Mouse (Mus musculus) kidney, postnatal 0 days (tissue): ENCODE data around the gene Aplnr. TPM values are rescaled to one million over a fixed set of nuclear protein-coding genes. Genes with fewer than 3 reads are reported as not detected.

Experiments used
- ATAC-seq: fragments of 200-750 bp; cut with Nextera tagmentation; replicated peaks from 2 replicates; pipeline ENCODE4 v1.8.0; 2017; ENCODE audit warnings: low read depth, moderate number of reproducible peaks, moderate TSS enrichment, moderate library complexity; ENCODE audit not compliant: low FRiP score
- DNase-seq: peaks from one replicate; pipeline ENCODE4 v3.0.0-alpha.2; 2016; ENCODE audit warnings: low spot score
- H3K27ac ChIP-seq: fragments of 300-500 bp; sonication (generic); 2 replicates; pipeline ENCODE4 v1.5.1; 2014; ENCODE audit warnings: mild to moderate bottlenecking
- H3K27me3 ChIP-seq: fragments of 300-500 bp; sonication (generic); 2 replicates; pipeline ENCODE4 v1.6.1; 2014; ENCODE audit warnings: low read length, mixed read lengths; ENCODE audit not compliant: insufficient read depth
- H3K36me3 ChIP-seq: fragments of 300-500 bp; sonication (generic); 2 replicates; pipeline ENCODE4 v1.6.1; 2014; ENCODE audit warnings: low read length, mixed read lengths; ENCODE audit not compliant: insufficient read depth
- H3K4me1 ChIP-seq: fragments of 300-500 bp; sonication (generic); replicated peaks from 2 replicates; pipeline ENCODE4 v1.6.1; 2014; ENCODE audit warnings: antibody characterized with exemption, low read length, mixed read lengths; ENCODE audit not compliant: insufficient read depth
- H3K4me2 ChIP-seq: fragments of 300-500 bp; sonication (generic); 2 replicates; pipeline ENCODE4 v1.6.1; 2014; ENCODE audit warnings: mild to moderate bottlenecking, low read length, moderate library complexity, mixed read lengths
- H3K4me3 ChIP-seq: fragments of 300-500 bp; sonication (generic); replicated peaks from 2 replicates; pipeline ENCODE4 v1.5.1; 2014; ENCODE audit warnings: low read depth, low read length
- H3K9ac ChIP-seq: fragments of 300-500 bp; sonication (generic); 2 replicates; pipeline ENCODE4 v1.6.1; 2014; ENCODE audit warnings: low read depth, low read length
- H3K9me3 ChIP-seq: fragments of 300-500 bp; sonication (generic); replicated peaks from 2 replicates; pipeline ENCODE4 v1.6.1; 2016; ENCODE audit warnings: low read length, inconsistent platforms, mixed read lengths
- CTCF ChIP-seq: IDR thresholded peaks from 2 replicates; pipeline ENCODE4 v1.5.1; 2016; ENCODE audit warnings: antibody characterized with exemption, low read depth, mild to moderate bottlenecking, moderate library complexity
- WGBS: fragments of 180-500 bp; shearing (Covaris S2); extraction: QIAGEN DNeasy Blood & Tissue Kit; methylation state at CpG from one replicate; pipeline ENCODE4 v1.1.7; 2014; 5-methylcytosine and 5-hydroxymethylcytosine counted together
- polyA plus RNA-seq: library from polyadenylated mRNA; unstranded; fragments of >200 nt; fragmentation: Nextera tagmentation; extraction: Ambion mirVana; gene quantifications from 2 replicates; pipeline ENCODE4 v1.2.1, GENCODE M21; 2015

Gene Aplnr
- polyA plus RNA-seq, 1 experiment from 2014 or later = 77.7 TPM

GRCm38 (mm10) chr2:85168327-85168726 is 32.3 kb downstream of the Aplnr start:
- TF ChIP-seq CTCF = no peak
- DNase-seq = no peak
- Histone ChIP-seq H3K4me3 (no peak overlapping the region), H3K9ac (no peak overlapping the region), H3K36me3 (no peaks in the 10 kb centered on the region), H3K4me2 (no peak overlapping the region), H3K27ac (no peak overlapping the region), H3K4me1 (0 out of 2 replicates have a peak, but pooled peaks cover under 1% of the 10 kb centered on the region), H3K9me3 (no peaks in the 10 kb centered on the region), H3K27me3 (no peaks in the 10 kb centered on the region)
- no peak for ATAC-seq
- 80% methylated on average over 1 of the region's 1 CpGs for WGBS

- Histone ChIP-seq H3K4me3 (no peak overlapping the region), H3K36me3 (no peaks in the 10 kb centered on the region), H3K27me3 (no peaks in the 10 kb centered on the region), H3K4me1 (0 out of 2 replicates have a peak, but pooled peaks cover 3% of the 10 kb centered on the region), H3K4me2 (no peak overlapping the region), H3K9ac (no peak overlapping the region), H3K9me3 (no peaks in the 10 kb centered on the region), H3K27ac (no peak overlapping the region)
- DNase-seq (peak; percentile 79), ATAC-seq (peak; percentile 54; the same call in 1 of the 2 replicates)
- no peak for TF ChIP-seq CTCF
- WGBS = 23% methylated on average over 3 of the region's 3 CpGs
These were observed 36.2 kb downstream of the Aplnr start for GRCm38 (mm10) chr2:85172071-85172762.

- Histone ChIP-seq H3K4me1 (0 out of 2 replicates have a peak, but pooled peaks cover 3% of the 10 kb centered on the region), H3K27me3 (no peaks in the 10 kb centered on the region), H3K9me3 (no peaks in the 10 kb centered on the region), H3K4me3 (no peak overlapping the region), H3K9ac (no peak overlapping the region), H3K4me2 (no peak overlapping the region), H3K27ac (no peak overlapping the region), H3K36me3 (no peaks in the 10 kb centered on the region)
- 50% methylated on average over 2 of the region's 2 CpGs for WGBS
- DNase-seq = no peak
- ATAC-seq = no peak
- TF ChIP-seq CTCF = no peak
These were observed 36.7 kb downstream of the Aplnr start for GRCm38 (mm10) chr2:85172763-85173103.

GRCm38 (mm10) chr2:85173545-85173944 is 37.5 kb downstream of the Aplnr start:
- DNase-seq = no peak
- Histone ChIP-seq H3K4me3 (no peak overlapping the region), H3K9me3 (no peaks in the 10 kb centered on the region), H3K9ac (no peak overlapping the region), H3K27ac (no peak overlapping the region), H3K4me2 (no peak overlapping the region), H3K36me3 (no peaks in the 10 kb centered on the region), H3K4me1 (0 out of 2 replicates have a peak, but pooled peaks cover 3% of the 10 kb centered on the region), H3K27me3 (no peaks in the 10 kb centered on the region)
- ATAC-seq = no peak
- WGBS = 55% methylated on average over 6 of the region's 6 CpGs
- TF ChIP-seq CTCF = no peak

GRCm38 (mm10) chr2:85178139-85178800 is 42.2 kb downstream of the Aplnr start:
- ATAC-seq (no peak), DNase-seq (no peak)
- H3K27ac ChIP-seq = no peak overlapping the region
- no peak overlapping the region for H3K4me2 ChIP-seq
- H3K9me3 ChIP-seq = no peaks in the 10 kb centered on the region
- TF ChIP-seq CTCF = no peak
- no peaks in the 10 kb centered on the region for H3K27me3 ChIP-seq
- WGBS = 43% methylated on average over 4 of the region's 4 CpGs
- no peak overlapping the region for H3K9ac ChIP-seq
- H3K36me3 ChIP-seq = no peaks in the 10 kb centered on the region
- H3K4me3 ChIP-seq = no peak overlapping the region
- H3K4me1 ChIP-seq = 0 out of 2 replicates have a peak, but pooled peaks cover 3% of the 10 kb centered on the region

- H3K4me1 ChIP-seq = no peaks in the 10 kb centered on the region
- no peak overlapping the region for H3K4me3 ChIP-seq
- no peaks in the 10 kb centered on the region for H3K9me3 ChIP-seq
- H3K36me3 ChIP-seq = no peaks in the 10 kb centered on the region
- H3K27ac ChIP-seq = no peak overlapping the region
- no peak for TF ChIP-seq CTCF
- DNase-seq (no peak), ATAC-seq (no peak)
- no peak overlapping the region for H3K9ac ChIP-seq
- no peak overlapping the region for H3K4me2 ChIP-seq
- no peaks in the 10 kb centered on the region for H3K27me3 ChIP-seq
- WGBS = 68% methylated on average over 6 of the region's 6 CpGs
These were observed 51.6 kb downstream of the Aplnr start for GRCm38 (mm10) chr2:85187582-85188151.

Other genes starting within 250 kb of the Aplnr start
- 1.1 and 1.3 TPM in 2 replicates for gene Rtn4rl2, start 249.5 kb upstream of the Aplnr start, polyA plus RNA-seq
- 36.7 and 41.4 TPM in 2 replicates for gene Slc43a3, start 199.6 kb upstream of the Aplnr start, polyA plus RNA-seq
- not detected in 2 replicates for gene Prg2, start 155.8 kb upstream of the Aplnr start, polyA plus RNA-seq
- not detected in 2 replicates for gene Prg3, start 148.0 kb upstream of the Aplnr start, polyA plus RNA-seq
- gene Ssrp1, start 99.0 kb upstream of the Aplnr start, polyA plus RNA-seq = 167 and 194 TPM in 2 replicates
- 0.14 and 0.40 TPM in 2 replicates for gene P2rx3, start 98.8 kb upstream of the Aplnr start, polyA plus RNA-seq
- gene Tnks1bp1, start 88.2 kb upstream of the Aplnr start, polyA plus RNA-seq = 21.8 and 27.9 TPM in 2 replicates
- gene Lrrc55, start 61.0 kb downstream of the Aplnr start, polyA plus RNA-seq = 0.47 and 0.84 TPM in 2 replicates
- not detected in 2 replicates for gene Olfr987, start 203.1 kb downstream of the Aplnr start, polyA plus RNA-seq
- gene Olfr988, start 227.0 kb downstream of the Aplnr start, polyA plus RNA-seq = not detected in 2 replicates